Mouse (Mus musculus): ENCODE results near the gene Enpp3. TPM values are rescaled to one million over a fixed set of nuclear protein-coding genes. Genes with fewer than 3 reads are reported as not detected.

Enpp3 gene
- total RNA-seq (2021) = under 1 TPM; 0.39 to 0.41 TPM

- no peak for DNase-seq (ENCODE audit: low spot score in 2 of 2)
- intact Hi-C loops (cut with DNase I) = no loop called here
Observed at GRCm38 (mm10) chr10:24842676-24843075, at the start of gene Enpp3. Enpp3 (minus strand) TSS chr10:24842823.

- intact Hi-C loops (cut with DNase I) = no loop called here
- no peak for DNase-seq (ENCODE audit: low spot score in 2 of 2)
Observed at GRCm38 (mm10) chr10:24888343-24888742, 45.7 kb upstream of the Enpp3 start.

DNA sequence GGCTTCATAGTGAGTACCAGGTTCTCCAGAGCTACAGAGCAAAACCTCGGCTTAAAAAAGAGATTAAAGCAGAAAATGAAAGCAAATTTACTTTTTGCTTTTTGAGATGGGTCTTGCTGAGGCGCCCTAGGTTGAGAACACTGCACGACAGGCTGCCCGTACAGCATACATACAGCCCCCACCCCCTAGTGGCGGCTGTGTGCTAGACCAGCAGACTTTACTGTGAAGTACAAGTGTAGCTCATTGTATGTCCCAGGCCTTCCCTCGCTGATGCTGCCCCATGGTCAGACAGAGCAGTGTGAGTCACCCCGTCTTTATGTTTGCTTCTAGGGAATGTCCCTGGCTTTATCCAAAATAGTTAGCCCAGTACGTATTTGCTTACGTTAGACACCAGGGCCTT is 43.4 kb upstream of the Enpp3 start:
- intact Hi-C loops (cut with DNase I) = no loop called here
- DNase-seq (ENCODE audit: low spot score in 2 of 2) = no peak

DNA sequence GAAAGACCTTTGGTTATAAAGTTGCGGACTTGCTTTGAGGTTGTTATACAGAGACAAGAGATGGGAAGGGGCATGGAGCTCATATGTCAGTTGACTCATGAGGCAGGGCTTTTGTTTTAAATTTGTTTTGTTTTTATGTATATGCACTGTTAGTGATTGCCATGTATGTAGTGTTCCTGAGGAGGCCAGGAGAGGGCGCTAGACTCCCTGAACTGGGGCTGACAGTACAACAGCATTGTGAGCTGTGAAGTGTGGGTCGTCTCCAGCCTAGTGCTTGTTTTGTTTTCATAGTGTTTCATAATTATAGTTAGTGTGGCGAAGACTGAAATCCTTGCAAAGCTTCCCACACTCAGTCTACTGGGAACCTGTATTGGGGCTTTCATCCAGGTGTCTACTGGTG is 31.0 kb upstream of the Enpp3 start:
- intact Hi-C loops (cut with DNase I) = loop anchor here (5.0 kb wide), 1 partner anchor 34 kb away; no protein-coding TSS in a partner anchor
- no peak for DNase-seq (ENCODE audit: low spot score in 2 of 2)

DNA sequence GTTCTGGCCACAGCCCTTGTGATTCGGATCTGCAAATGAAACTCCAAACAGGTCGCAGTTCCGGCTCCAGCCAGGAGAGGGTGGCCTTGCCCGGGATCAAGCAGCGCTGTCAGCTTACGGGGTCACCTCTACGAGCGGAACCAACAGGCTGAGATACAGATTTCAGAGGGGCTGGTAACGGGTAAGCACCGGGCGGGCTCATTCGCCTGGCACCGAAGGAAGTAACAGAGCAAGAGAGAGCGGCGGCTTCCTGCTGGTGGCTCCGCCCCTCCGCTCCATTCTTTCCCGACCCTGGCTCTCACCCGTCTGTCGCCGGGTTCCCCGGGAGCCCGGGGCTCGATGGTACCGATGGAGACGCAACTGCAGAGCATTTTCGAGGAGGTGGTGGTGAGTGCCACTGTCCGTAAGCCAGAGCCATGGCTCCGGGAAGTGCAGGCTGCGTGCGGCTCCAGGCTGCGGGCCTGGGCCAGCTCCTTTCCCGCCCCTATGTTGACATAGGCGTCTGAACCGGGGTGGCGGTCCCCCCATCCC is 27.2 kb upstream of the Enpp3 start, which contains the start of gene Med23:
Med23 (plus strand) TSS at position 227 of the 531 bp plus-strand sequence.
- peak; percentile 97 to 98 for DNase-seq (ENCODE audit: low spot score in 2 of 2)
- intact Hi-C loops (cut with DNase I) = loop anchor here (2.0 to 5.0 kb wide), 2 partner anchors 37 to 349 kb away; no protein-coding TSS in a partner anchor

DNA sequence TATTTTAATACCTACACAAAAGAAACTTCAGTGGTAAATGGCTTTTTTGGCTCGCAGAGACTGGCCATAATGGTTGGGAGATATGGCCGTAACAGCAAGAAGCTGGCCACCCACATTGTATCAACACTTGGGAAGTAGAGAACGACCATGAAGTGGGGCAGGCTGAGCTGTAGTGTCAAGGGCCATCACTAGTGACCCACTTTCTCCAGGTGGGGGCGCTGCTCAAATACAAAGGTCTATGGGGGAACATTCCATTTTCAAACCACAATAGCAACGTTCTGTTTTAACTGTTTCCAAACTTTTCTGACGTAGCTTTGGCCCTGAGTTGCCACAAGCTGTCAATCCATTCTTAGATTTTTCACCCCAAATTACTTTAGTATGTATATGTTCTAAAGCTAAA is 21.8 kb upstream of the Enpp3 start:
- DNase-seq (ENCODE audit: low spot score in 2 of 2) = no peak
- intact Hi-C loops (cut with DNase I) = no loop called here

- DNase-seq (ENCODE audit: low spot score in 2 of 2) = no peak
- intact Hi-C loops (cut with DNase I) = no loop called here
Observed at GRCm38 (mm10) chr10:24863146-24863545, 20.5 kb upstream of the Enpp3 start.

- no peak for DNase-seq (ENCODE audit: low spot score in 2 of 2)
- intact Hi-C loops (cut with DNase I) = no loop called here
Observed at GRCm38 (mm10) chr10:24841998-24842397, 625 bp downstream of the Enpp3 start.

DNA sequence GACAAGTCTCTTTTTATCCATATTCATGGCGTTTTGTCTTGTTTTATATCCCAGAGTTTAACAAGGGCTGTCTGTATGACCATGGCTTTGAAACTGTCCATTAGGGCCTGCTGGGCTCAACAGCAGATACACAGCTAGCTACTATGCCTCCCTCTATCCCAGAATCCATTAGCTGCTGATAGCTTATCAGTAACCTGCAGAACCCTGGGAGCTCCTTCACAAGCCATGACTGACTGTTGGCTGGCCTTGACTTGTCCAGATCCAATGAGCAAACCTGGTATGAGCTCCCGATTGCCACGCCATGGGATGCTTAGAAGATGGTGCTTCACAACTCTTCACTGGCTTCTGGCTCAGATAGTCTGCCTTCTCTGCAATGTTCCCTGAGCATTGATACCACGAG is 1.8 kb downstream of the Enpp3 start:
- intact Hi-C loops (cut with DNase I) = no loop called here
- no peak for DNase-seq (ENCODE audit: low spot score in 2 of 2)

- DNase-seq (ENCODE audit: low spot score in 2 of 2) = no peak
- intact Hi-C loops (cut with DNase I) = no loop called here
Observed at GRCm38 (mm10) chr10:24836366-24837038, 6.1 kb downstream of the Enpp3 start.

DNA sequence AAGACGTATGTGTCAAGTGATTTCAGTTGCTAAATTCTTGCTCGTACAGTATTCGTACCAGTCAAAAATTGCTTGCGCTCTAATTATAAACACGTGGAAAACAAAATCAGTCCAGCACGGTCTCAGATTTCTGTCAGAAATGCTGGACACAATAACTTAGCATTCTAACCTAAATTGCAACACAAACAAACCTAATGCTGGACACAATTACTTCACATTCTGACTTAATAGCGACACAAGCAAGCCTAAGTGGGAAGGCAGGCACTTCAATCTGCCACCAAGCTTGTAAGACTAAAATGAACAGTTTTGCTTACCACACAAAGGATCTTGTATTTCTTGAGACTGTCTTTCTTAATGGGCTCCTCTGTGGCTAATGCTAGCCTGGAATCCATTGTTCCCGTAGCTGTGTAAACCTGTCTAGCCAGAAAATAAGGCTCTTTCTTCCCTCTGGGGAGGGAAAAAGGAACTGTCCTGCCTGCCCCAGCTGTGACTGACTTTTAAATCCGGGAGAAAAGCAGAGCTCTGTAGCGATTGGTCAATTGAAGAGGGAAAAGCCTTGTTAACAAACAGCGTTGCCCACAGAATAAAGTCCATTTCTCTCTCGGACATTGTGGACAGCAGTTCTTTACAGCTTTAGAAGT is 6.8 kb downstream of the Enpp3 start:
- no peak for DNase-seq (ENCODE audit: low spot score in 2 of 2)
- intact Hi-C loops (cut with DNase I) = no loop called here

DNA sequence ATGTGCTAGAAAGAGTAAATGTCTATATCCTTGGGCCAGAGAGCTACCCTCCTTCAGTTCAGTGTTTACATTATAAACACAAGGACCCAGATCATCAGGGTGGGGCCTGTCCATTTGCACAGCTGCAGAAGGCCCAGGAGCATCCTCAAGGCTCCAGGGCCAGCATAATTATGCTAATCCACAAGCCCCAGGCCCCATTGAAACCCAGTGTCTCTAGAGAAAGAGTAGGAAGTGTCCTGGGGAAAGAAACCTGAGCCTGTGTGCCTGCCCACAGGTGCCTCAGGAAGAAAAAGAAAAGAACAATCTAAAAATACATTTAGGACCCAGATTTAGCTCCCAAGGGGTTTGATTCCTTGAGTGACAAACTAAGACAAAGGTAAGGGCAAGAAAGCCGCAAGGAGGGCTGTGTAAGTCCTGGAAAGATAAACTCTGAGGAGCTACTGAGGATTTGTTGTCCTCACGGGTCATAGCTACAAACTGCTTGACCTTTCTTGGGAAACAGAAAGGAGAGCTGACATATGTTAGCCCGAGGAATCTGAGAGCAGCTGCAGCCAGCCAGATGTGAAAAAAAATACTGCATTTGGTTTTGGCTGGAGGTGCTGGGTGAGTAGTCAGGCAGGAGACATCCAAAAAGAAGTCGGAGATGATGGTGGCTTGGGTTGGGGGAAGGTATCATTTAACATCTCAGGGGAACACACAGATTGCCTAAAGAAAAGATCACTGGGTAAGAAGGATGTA is 7.8 kb downstream of the Enpp3 start:
- DNase-seq (ENCODE audit: low spot score in 2 of 2) = no peak
- intact Hi-C loops (cut with DNase I) = no loop called here

DNA sequence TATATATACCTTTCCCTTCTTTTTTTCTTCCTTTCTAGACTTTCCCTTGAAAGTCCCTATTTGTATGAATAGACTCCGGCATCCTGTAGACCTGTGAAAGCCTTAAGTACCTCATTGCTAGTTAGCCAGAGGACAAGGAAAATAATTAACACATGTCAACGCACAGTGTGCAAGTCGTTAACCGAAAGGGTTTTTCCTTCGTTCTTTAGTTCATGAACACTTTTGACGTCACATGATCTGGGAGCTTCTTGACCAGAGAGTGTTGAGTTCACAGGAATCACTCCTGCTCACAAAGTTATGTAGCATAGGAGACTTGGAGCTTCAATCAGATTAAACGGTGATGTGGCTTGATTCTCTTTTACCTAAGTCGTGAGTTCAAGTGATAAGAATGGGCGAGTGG is 10.3 kb downstream of the Enpp3 start:
- no peak for DNase-seq (ENCODE audit: low spot score in 2 of 2)
- intact Hi-C loops (cut with DNase I) = no loop called here

GRCm38 (mm10) chr10:24831377-24832095 is 11.1 kb downstream of the Enpp3 start:
- intact Hi-C loops (cut with DNase I) = no loop called here
- DNase-seq (ENCODE audit: low spot score in 2 of 2) = no peak

GRCm38 (mm10) chr10:24830448-24830847 is 12.2 kb downstream of the Enpp3 start:
- intact Hi-C loops (cut with DNase I) = no loop called here
- no peak for DNase-seq (ENCODE audit: low spot score in 2 of 2)

- no peak for DNase-seq (ENCODE audit: low spot score in 2 of 2)
- intact Hi-C loops (cut with DNase I) = no loop called here
Observed at GRCm38 (mm10) chr10:24828136-24828535, 14.5 kb downstream of the Enpp3 start.

DNA sequence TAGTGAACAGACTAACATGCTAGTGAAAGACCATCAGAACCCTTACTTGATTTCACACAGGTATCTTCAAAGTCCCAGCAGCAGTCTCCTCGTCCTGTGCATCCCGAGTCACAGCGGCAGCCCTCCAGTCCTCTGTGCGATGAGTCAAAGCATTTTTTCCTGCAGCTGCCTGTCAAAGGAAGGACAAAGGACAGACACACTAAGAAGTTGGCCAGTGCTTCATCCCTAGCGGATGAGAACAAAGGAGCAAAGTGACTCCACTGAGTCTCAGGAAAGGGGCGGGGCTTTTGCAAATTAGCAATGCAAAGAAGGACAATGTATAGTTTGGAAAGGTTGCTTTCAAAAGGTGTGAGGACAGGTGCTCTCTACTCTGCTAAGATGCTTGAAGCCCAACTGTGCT is 16.5 kb downstream of the Enpp3 start:
- DNase-seq (ENCODE audit: low spot score in 2 of 2) = no peak
- intact Hi-C loops (cut with DNase I) = no loop called here

DNA sequence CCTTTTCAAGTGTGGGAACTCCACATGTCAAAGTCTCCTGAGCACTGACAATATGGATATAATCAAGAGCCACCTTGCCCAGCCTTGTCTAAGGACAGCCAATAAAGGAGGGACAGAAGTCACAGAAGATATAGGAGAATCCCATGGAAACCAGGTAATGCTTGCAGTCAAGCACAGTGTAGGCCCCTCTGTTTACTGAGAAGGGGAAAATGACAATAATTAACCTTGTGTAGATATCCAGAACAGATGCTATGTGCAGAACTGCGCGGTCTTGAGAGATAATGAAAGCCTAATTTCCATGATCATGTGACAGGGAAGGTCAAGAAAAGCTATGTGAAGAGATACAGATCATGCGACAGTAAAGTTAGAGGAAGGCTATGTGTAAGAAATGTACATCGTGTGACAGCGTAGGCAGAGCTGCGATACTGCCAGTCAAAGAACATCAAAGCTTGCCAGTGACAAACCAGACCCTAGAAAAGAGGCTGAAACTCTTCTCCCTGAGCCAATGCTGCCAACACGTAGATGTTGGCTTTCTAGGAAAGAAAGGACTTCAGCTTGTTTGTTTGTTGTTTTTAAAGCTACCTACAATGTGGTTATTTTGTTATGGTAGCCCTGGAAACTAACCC is 17.1 kb downstream of the Enpp3 start:
- no peak for DNase-seq (ENCODE audit: low spot score in 2 of 2)
- intact Hi-C loops (cut with DNase I) = no loop called here

- intact Hi-C loops (cut with DNase I) = no loop called here
- DNase-seq (ENCODE audit: low spot score in 2 of 2) = no peak
Observed at GRCm38 (mm10) chr10:24824621-24825020, 18.0 kb downstream of the Enpp3 start.
